Mouse (Mus musculus) thymus, postnatal 36 days (tissue): ENCODE measurements around the gene Prss57.

Source experiments
- DNase-seq, 2 experiments: peaks; one replicate each; pipeline ENCODE4 v3.0.0; 2022; ENCODE audit warnings: mixed read lengths in 2 of 2

The Prss57 gene

DNA sequence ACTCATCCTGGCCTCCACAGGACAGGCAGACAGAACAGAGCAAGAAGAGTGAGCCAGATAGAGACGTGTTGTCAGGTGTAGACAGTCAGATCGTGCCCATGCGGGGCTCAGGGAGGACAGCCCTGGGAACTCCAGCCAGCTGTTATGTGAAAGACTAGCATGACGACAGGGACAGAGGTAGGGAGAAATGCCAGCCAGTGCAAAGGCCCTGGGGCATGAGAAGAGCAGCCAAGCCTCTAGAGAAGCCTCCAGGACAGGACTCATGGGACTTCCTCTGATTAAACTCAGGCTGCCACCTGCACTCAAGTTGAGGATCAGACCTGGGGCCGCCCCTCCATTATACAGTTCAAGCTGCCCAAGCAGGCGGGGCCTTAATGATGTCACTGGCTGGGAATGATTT lies 42.3 kb downstream of the Prss57 start:
- no peak for DNase-seq

DNA sequence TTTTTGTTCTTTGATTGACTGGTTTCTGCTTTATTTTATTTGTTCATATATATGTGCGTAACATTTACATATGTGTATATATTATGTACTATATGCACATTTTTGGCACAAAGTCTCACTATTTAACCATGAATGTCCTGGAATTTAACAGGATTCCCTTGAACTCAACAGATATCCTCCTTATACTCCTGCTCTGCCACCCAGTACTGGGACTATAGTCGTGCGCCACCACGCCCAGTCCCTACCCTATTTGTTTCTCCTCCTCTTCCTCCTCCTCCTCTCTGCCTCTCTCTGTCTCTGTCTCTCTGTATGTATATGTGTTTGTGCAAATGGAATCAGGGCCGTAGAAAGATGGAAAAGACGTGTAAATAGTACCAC lies 44.0 kb downstream of the Prss57 start:
- DNase-seq: no peak

DNA sequence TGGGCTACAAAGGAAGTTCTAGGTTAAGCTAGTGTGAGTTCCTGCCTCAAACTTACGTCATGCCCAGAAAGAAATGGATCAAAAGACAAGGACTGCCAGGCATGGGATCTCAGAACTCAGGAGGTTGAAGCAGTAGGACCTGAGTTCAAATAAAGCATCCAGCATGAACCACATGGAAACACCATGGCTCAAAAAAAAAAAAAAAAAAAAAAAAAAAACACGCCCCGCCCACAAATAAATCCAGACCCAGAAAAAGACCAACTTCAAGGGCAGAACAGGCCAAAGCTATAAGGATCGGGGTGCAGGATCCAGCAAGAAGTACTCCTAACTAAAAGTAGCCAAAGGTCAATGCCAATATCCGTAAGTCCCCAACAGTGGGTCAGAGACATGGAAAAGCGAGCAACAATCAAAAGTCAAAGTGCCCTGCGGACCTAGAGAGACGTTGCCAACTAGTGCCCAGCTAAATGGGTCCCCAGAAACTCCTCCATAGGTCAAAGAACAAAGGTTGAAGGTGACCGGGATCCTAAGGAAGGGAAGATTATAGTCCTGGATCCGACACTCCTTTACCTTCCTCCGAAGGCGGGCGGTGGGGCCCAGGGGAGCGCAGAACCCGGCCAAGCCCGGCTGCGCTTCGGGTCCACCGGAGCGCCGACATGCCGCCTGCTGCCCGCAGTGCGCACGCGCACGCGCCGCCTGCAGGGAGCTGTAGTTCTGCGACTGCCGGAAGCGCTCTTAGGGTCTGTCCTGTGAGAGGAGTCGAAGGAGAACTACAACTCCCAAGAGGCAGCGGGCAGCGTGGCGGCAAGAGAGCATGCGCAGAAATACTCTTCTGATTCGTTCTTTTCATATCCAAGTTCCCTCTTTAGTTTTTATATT lies 44.6 kb downstream of the Prss57 start, which contains the start of gene Polrmt:
TSS of gene Polrmt (minus strand) at position 684 of the 876 bp plus-strand sequence.
- DNase-seq: peak; percentile 93 to 97

DNA sequence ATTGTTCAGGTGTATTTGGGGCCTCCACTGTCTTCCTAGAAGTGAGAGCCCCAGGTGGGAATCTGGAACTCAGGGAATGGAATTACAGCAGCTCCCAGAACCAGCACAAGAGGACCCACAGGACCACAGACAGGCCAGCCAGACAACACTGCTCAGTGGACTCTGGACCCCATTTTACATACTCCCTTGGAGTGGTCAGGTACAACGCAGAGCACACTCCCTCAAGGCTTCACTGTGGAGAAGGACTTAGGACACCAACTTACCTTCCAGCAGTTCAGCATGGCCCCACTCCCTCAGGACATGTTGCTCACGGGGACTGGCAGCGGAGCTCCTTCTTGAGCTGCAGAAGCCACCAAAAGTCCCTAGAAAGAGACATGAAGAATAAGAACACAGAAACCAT lies 45.4 kb downstream of the Prss57 start:
- DNase-seq: no peak

DNA sequence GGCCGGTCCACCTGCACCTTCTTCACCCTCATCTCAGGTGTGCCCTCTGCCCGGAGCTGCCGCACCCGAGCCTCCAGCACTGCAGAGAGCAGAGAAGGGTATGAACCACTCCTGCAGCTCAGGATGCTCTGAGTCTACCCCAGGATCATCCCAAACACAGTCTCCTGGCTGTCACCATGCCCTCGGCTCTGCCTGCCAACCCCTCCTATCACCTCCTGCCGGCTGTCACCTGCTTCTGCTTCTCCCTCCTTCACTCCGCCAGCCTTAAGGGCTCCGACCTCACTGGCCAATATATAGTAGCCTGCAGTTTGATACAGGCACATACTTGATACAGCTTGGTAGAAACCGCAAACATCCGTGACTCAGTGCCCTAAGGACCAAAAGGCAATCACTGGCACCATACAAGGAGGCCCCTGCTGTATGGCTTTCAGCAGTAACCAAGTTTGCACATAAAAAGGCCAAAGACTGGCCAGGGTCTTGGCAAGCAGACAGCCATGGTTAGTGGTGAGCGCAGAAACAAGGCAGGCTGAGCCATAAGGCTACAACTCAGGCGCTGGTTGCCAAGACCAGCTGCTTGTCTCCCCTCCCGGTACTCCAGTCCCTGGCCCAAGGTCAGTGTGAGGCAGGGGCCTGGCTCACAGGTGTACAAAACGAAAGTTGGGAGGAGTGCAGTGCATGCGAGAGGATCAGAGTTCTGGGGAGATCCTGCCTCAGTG lies 47.0 kb downstream of the Prss57 start:
- no peak for DNase-seq

DNA sequence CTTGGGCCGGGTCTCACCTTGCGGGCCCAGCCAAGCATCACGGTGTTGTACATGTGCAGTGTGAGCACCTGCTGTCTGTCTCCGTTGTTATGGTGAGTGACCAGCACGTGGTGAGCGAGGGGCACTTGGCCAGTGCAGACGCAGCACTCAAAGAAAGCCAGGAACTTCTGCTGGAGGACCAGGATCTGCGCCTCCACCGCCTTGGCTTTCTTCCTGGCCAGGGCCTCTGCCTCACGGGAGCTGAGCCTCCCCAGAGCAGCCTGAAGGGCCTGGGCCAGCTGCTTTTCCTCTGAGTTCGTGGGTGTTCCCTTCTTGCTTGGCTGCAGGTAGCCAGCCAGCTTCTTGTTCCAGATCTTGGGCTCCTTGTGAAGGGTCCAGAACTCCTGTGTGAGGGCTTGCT lies 47.6 kb downstream of the Prss57 start:
- no peak for DNase-seq

DNA sequence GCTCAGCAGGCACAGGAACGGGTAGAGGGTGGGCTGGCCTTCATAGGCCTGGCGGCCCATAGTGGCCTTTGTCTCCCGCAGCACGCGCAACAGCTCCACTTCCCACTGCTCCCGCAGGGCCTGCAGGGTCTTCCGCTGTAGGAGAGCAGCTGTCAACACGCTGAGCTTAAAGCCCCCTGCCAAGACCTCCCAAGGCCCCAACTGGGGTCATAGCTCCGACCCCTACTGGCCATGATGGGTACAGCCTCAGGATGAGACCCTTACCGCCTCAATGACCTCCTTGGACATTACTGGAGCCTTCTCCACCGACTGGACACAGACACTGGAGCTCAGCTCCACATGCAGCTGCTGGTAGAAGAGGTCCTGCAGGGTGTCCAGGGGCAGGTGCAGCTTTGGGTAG lies 49.9 kb downstream of the Prss57 start:
- DNase-seq: no peak

DNA sequence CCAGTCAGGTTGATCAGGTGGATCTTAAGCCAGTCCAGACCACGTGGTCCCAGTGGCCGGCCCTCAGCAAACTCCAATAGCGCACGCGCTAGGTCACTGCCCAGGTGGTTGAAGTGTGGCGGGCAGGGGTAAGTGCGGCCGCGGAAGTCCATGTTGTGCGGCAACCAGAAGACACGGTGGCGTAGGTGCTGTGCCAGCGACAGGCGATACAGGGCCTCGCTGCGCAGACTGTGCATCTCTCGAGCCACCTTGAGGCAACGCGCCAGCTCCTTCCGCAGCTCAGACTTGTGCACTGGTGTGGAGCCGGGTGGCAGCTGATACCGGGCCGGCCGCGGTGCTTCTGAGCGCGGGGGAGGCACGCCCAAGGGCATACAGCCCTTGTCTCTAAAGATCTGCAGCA lies 51.5 kb downstream of the Prss57 start:
- no peak for DNase-seq

DNA sequence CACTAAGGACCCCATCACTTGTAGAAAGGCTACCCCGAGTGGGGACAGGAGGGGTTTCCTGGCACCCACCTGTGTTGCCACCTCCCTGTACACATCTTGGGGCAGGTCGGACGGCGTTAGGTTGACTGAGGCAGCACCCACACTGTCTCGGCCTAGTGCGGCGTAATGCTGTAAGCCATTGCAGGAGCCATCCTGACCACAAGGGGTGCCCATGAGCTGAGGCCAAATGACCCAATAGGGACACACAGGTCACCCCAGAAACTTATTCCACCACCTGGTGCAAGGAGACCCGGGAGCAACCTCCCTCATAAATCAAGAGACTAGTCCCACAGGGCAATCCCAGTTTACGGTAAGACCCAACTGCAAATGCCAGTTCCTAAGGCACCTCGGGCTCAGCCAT lies 52.5 kb downstream of the Prss57 start:
- no peak for DNase-seq

DNA sequence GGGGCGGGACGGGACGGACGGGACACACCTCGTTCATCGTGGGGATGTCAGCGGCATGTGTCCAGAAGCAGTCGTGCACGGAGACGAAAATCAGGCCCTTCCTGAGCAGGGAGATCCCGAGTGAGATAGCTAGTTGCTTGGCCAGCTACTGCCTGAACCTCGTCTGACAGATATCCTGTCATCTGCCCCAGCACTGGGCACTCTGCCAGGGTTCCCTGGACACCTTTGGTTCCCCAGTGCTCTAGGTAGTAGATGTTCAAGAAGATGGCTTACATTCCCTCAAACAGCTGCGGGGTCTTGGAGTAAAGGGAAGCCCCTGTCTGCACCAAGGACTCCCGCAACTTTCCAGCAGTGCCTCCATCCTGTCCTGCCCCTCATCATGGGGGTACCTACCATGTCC lies 54.1 kb downstream of the Prss57 start:
- DNase-seq: no peak

DNA sequence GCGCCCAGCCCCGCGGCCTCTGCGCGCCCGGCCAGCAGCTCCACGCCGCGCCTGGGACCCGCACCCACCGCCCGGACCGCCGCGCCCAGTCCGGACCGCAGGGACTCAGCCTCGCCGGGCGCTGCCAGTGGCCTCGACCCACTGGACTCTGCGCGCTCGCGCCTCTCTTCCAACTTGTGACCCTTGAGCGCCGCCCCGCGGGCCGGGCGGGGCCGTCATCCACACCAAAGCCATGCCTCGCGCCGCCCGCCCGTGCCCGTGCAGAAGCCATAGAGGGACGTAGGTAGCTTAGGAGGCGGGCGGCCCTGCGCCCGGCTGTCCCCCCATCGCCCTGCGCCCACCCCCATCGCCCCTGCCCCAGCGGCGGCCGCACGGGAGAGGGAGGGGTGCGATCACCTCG lies 55.4 kb downstream of the Prss57 start:
- DNase-seq: no peak

DNA sequence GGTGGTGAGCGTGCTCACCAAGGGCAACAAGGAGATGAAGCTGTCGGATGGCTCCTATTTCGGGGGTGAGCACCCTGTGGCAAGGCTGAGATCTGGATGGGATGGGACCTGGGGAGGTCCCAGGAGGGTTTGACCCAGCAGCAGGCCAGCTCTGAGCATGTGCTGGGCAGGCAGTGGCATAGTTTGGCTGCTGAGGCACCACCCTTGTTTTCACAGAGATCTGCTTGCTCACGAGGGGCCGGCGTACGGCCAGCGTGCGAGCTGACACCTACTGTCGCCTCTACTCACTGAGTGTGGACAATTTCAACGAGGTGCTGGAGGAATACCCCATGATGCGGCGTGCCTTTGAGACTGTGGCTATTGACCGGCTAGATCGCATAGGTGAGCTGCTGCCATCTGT lies 56.9 kb downstream of the Prss57 start:
- no peak for DNase-seq

DNA sequence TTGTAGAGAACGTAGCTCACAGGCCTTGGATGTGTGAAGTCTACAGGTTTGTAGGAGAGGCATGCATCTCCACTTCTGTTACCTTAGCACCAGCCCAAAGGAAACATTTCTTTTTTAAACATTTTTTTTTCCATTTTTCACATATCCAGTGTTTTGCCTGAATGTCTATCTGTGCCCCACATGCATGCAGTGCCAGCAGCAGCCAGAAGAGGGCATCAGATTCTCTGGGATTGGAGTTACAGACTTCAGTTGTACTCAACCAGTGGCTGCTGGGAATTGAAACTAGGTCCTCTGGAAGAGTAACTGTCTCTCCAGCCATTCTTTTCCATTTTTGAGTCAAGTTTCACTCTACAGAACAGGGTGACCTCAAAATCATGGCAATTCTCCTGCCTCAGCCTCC lies 58.3 kb downstream of the Prss57 start:
- peak; percentile 50 to 61 for DNase-seq
